Mouse (Mus musculus): ENCODE measurements at regions not wholly inside any gene's neighbourhood (a gene's known extent, or its start where the extent isn't known, plus 50 kb on each side); places are given as distances from the start of the nearest gene placed in this dataset.

DNA sequence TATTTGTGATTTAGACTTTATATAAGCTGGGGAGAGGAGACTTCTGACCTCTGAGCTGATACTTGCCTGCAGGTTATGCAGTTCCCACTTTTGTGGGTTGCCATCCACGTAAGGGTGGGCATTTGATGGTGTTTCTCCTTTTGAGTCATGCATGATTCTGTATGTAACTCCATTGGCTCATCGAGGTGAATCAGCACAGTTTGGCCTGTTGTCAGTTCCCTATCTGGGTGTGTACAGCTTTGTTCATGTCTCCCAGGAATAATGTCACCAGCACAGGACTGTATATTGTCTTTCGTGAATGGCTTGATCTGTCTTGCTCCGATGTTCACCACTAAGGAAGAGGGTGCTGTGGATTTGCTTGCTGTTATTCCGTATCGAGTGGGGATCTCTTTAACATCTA is 229.6 kb upstream of the Pgrmc2 start:
- no peak for TF ChIP-seq POLR2A (IDR thresholded peaks at IDR 0.05; ENCODE audit: borderline replicate concordance, extremely low read depth, insufficient read depth, insufficient read length, poor library complexity, severe bottlenecking)
- no peak for TF ChIP-seq CTCF (IDR thresholded peaks at IDR 0.05; ENCODE audit: borderline replicate concordance, extremely low read depth, insufficient read depth, insufficient read length)

Data from brain, embryonic 14.5 days (tissue).